Mouse (Mus musculus): ENCODE results near the gene Acsf3. TPM values are rescaled to one million over a fixed set of nuclear protein-coding genes. Genes with fewer than 3 reads are reported as not detected.
A peak's percentile ranks its signal among the peaks of the same experiment; 100 is the strongest.

Acsf3 gene
- polyA plus RNA-seq, 1 experiment from 2014 or later, result 17.1 TPM

- Histone ChIP-seq H3K4me3 (no peak overlapping the region; the same call in 1 of the 2 replicates), H3K4me1 (replicated peaks) (peaks cover 98% of the 10 kb centered on the region), H3K27me3 (0 out of 2 replicates have a peak, but pooled peaks cover 3% of the 10 kb centered on the region), H3K9me3 (no peaks in the 10 kb centered on the region), H3K27ac (replicated peaks) (peak overlapping the region; percentile 99), H3K36me3 (no peaks in the 10 kb centered on the region), H3K9ac (peak overlapping the region; percentile 64), H3K4me2 (peak overlapping the region; percentile 45)
- ATAC-seq (ENCODE audit: low read depth), result peak; percentile 54
- 12% methylated on average over 17 of the region's 17 CpGs for WGBS
Measured at GRCm38 (mm10) chr8:122745022-122745749, 30.1 kb upstream of the Acsf3 start.

GRCm38 (mm10) chr8:122745750-122746275, 29.5 kb upstream of the Acsf3 start:
- peak; percentile 78 for ATAC-seq (ENCODE audit: low read depth)
- peak overlapping the region; percentile 99 for H3K27ac ChIP-seq (replicated peaks)
- no peaks in the 10 kb centered on the region for H3K9me3 ChIP-seq
- H3K4me1 ChIP-seq (replicated peaks), result peaks cover 98% of the 10 kb centered on the region
- no peak overlapping the region; the same call in 1 of the 2 replicates for H3K4me3 ChIP-seq
- WGBS, result 6% methylated on average over 16 of the region's 16 CpGs
- peak overlapping the region; percentile 45 for H3K4me2 ChIP-seq
- no peaks in the 10 kb centered on the region for H3K36me3 ChIP-seq
- H3K9ac ChIP-seq, result peak overlapping the region; percentile 64
- H3K27me3 ChIP-seq, result 0 out of 2 replicates have a peak, but pooled peaks cover under 1% of the 10 kb centered on the region

DNA sequence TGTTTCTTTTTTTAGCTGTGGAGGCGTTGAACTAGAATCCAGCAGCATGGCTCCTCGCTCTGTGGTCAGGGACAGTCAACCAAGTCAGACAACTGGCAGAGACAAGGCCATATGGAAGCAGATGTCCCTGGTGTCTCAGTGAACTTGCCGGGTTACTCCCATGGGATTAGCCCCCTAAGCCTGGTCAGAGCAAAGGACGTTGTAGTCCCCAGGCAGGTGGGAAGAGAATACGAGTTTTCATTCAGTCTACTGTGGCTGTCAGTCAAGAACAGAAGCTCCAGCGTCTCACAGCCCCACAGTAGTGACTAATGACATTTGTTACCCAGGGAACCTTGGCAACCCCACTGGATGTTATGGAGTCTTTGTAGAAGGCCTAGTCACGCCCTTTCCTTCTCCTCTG, 28.8 kb upstream of the Acsf3 start:
- WGBS, result 24% methylated on average over 7 of the region's 7 CpGs
- H3K36me3 ChIP-seq, result no peaks in the 10 kb centered on the region
- peak overlapping the region; percentile 99 for H3K27ac ChIP-seq (replicated peaks)
- H3K9me3 ChIP-seq, result no peaks in the 10 kb centered on the region
- ATAC-seq (ENCODE audit: low read depth), result no peak
- 0 out of 2 replicates have a peak overlapping the region, but pooled peaks have one; percentile 64 for H3K9ac ChIP-seq
- H3K4me3 ChIP-seq, result no peak overlapping the region
- peak overlapping the region; percentile 45; the same call in 1 of the 2 replicates for H3K4me2 ChIP-seq
- H3K27me3 ChIP-seq, result no peaks in the 10 kb centered on the region
- H3K4me1 ChIP-seq (replicated peaks), result peaks cover 99% of the 10 kb centered on the region

DNA sequence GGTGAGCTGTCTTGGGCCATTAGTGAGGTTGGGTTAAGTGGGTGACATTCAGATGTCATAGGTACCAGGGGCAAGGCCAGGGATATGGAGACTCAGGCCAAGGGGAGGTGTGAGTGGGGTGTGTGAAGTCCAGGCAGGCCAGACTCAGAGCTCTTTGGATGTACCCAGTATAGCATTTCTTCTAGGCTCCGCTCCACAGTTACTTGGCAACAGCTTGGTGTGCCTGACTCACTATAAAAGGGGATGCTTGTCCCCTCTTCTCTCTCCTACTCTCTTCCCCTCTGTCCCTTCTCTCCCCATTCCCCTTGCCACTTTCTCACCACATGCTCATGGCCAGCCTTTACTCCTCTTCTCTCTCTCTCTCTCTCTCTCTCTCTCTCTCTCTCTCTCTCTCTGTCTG, 27.5 kb upstream of the Acsf3 start:
- Histone ChIP-seq H3K27ac (replicated peaks) (peak overlapping the region; percentile 99), H3K9ac (no peak overlapping the region), H3K4me2 (no peak overlapping the region), H3K36me3 (no peaks in the 10 kb centered on the region), H3K27me3 (no peaks in the 10 kb centered on the region), H3K9me3 (no peaks in the 10 kb centered on the region), H3K4me1 (replicated peaks) (peaks cover 97% of the 10 kb centered on the region), H3K4me3 (no peak overlapping the region)
- 93% methylated on average over 1 of the region's 1 CpGs for WGBS
- ATAC-seq (ENCODE audit: low read depth), result no peak

DNA sequence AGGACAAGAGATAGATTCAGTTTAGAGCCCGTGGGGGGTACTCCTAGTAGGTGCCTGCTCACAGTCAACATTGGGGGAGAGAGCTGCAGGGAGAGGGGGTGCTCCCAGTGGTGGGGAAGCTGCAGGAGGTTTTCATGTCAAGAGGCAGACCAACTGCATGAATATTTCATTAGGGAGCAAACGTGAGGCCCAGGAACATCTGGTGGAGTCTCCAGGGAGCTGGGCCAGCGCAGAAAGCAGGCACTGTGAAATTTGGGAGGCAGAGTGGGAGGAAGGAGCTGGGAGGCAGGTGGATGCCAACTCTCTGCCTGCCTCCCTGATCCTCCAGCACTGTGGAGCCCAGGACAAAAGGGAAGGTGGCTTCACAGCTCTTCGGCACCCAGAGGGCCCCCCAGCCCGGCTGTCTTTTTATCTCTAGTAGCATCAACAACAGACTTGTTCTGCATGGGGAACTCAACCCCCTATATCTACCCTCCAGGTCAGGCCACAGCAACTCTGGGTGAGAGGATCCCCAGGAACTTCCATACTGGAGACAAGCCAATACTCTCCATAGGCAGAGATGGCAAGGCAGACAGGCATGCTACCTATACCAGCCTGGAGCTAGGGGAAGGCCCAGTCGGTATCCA, 25.8 kb upstream of the Acsf3 start:
- peaks cover 81% of the 10 kb centered on the region for H3K4me1 ChIP-seq (replicated peaks)
- peak overlapping the region; percentile 99 for H3K27ac ChIP-seq (replicated peaks)
- no peaks in the 10 kb centered on the region for H3K27me3 ChIP-seq
- no peak overlapping the region for H3K4me3 ChIP-seq
- 33% methylated on average over 6 of the region's 6 CpGs for WGBS
- no peak for ATAC-seq (ENCODE audit: low read depth)
- no peaks in the 10 kb centered on the region for H3K9me3 ChIP-seq
- no peaks in the 10 kb centered on the region for H3K36me3 ChIP-seq
- peak overlapping the region; percentile 48 for H3K4me2 ChIP-seq
- H3K9ac ChIP-seq, result peak overlapping the region; percentile 41

DNA sequence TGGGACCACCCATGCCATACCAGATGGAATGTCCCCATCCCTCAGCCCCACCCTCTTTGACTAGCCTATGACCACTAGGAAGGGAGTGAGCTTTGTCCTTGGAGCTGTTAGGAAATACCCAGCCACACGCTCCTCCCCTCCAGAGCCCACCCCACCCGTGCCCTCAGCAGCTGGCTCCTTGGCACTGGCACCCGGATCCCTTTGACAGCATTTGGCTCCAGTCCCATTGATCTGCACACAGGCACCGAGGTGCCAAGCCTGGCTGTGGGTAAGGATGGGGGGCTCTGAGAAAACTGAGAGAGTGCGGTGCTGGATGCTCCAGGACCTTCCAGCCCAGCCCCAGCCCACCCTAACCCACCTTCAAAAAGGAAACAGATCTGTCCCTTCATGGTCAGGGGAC, 23.9 kb upstream of the Acsf3 start:
- 49% methylated on average over 5 of the region's 5 CpGs for WGBS
- Histone ChIP-seq H3K27ac (replicated peaks) (peak overlapping the region; percentile 99), H3K4me2 (peak overlapping the region; percentile 48), H3K9me3 (no peaks in the 10 kb centered on the region), H3K4me1 (replicated peaks) (peaks cover 62% of the 10 kb centered on the region), H3K9ac (peak overlapping the region; percentile 63), H3K36me3 (no peaks in the 10 kb centered on the region), H3K4me3 (peak overlapping the region; percentile 29), H3K27me3 (0 out of 2 replicates have a peak, but pooled peaks cover 7% of the 10 kb centered on the region)
- ATAC-seq (ENCODE audit: low read depth), result peak; percentile 76

DNA sequence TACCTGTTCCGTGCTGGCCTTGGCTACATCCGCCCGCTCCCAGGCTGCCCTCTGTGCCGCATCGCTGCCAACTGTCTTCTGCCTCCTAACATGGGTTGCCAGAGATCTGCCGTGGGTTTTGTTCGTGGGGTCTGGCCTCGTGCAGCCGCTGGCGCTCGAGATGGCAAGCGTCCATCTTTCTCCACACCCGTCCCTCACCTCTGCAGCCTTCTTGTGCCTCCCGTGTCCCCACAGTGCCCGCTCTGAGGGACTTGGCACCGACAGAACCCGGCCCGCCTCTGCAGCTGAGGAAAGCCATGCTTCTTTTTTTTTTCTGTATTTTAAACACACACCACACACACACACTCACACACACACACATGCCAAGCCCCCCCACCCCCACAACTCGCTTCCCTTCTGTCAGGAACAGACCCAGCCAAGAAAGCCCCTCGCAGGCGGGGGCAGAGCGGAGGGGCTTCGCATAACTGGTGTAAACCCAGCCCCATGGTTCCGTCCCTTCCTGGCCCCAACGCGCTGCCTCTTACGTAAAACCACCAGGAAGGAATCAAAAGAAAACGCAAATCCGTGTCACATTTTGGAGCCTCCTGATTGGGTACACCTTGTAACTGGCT, 23.1 kb upstream of the Acsf3 start:
- H3K36me3 ChIP-seq, result no peaks in the 10 kb centered on the region
- WGBS, result 74% methylated on average over 29 of the region's 29 CpGs
- H3K4me2 ChIP-seq, result peak overlapping the region; percentile 48
- H3K27ac ChIP-seq (replicated peaks), result peak overlapping the region; percentile 99
- peak overlapping the region; percentile 29 for H3K4me3 ChIP-seq
- peak; percentile 33; the same call in 1 of the 2 replicates for ATAC-seq (ENCODE audit: low read depth)
- H3K9me3 ChIP-seq, result no peaks in the 10 kb centered on the region
- peaks cover 12% of the 10 kb centered on the region; the same call in 1 of the 2 replicates for H3K27me3 ChIP-seq
- peaks cover 53% of the 10 kb centered on the region for H3K4me1 ChIP-seq (replicated peaks)
- H3K9ac ChIP-seq, result peak overlapping the region; percentile 63

GRCm38 (mm10) chr8:122758597-122758996, 16.7 kb upstream of the Acsf3 start:
- Histone ChIP-seq H3K9ac (no peak overlapping the region), H3K27me3 (peaks cover 12% of the 10 kb centered on the region; the same call in 1 of the 2 replicates), H3K4me1 (replicated peaks) (peaks cover 28% of the 10 kb centered on the region), H3K9me3 (no peaks in the 10 kb centered on the region), H3K36me3 (no peaks in the 10 kb centered on the region), H3K27ac (replicated peaks) (0 out of 2 replicates have a peak overlapping the region, but pooled peaks have one; percentile 65), H3K4me3 (no peak overlapping the region), H3K4me2 (no peak overlapping the region)
- no peak for ATAC-seq (ENCODE audit: low read depth)

DNA sequence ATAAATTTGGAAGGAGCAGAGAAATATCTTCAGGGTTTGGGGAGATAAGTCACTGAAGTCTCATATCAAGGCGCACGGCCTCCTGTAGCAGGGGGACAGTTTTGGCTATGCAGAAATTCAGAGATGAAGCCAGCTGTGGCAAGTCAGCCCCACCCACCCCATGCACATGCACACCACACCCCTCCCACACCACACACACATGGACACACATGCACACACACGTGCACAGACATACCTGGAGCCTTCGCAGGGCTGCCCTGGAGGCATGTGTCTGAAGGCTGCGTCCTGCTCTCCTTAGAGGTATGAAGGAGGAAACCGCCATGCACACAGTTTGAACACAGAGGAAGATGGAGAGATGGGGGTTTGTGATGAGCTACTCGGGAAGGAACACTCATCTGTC, 15.2 kb upstream of the Acsf3 start:
- no peak overlapping the region for H3K4me2 ChIP-seq
- H3K36me3 ChIP-seq, result no peaks in the 10 kb centered on the region
- ATAC-seq (ENCODE audit: low read depth), result no peak
- 74% methylated on average over 7 of the region's 7 CpGs for WGBS
- H3K9ac ChIP-seq, result no peak overlapping the region
- H3K4me3 ChIP-seq, result no peak overlapping the region
- H3K27ac ChIP-seq (replicated peaks), result 0 out of 2 replicates have a peak overlapping the region, but pooled peaks have one; percentile 3
- H3K27me3 ChIP-seq, result peaks cover 8% of the 10 kb centered on the region; the same call in 1 of the 2 replicates
- H3K9me3 ChIP-seq, result no peaks in the 10 kb centered on the region
- H3K4me1 ChIP-seq (replicated peaks), result peaks cover 28% of the 10 kb centered on the region

DNA sequence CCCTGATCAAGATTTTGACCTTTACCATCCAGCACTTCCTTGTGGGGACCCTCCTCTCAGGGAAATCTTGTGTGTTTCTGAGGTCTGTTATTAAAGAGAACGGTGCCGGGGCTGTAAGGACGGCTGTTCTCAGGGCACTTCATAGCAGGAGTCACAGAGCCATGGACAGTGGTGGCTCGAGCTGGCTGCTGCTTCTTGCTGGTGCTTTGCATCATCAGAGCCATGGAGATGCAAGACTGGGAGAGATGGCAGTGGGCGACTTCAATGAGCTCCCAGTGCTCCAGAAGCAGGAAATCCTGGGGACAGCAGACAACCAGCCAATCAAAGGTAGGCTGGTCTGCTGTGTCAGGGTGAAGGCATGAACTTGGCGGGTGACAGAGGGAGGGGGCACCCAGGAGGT, 14.2 kb upstream of the Acsf3 start:
- WGBS, result 77% methylated on average over 6 of the region's 6 CpGs
- Histone ChIP-seq H3K36me3 (no peaks in the 10 kb centered on the region), H3K27me3 (peaks cover 5% of the 10 kb centered on the region; the same call in 1 of the 2 replicates), H3K4me3 (no peak overlapping the region), H3K9ac (no peak overlapping the region), H3K4me2 (no peak overlapping the region), H3K9me3 (no peaks in the 10 kb centered on the region), H3K4me1 (replicated peaks) (peaks cover 28% of the 10 kb centered on the region), H3K27ac (replicated peaks) (no peak overlapping the region)
- ATAC-seq (ENCODE audit: low read depth), result no peak

DNA sequence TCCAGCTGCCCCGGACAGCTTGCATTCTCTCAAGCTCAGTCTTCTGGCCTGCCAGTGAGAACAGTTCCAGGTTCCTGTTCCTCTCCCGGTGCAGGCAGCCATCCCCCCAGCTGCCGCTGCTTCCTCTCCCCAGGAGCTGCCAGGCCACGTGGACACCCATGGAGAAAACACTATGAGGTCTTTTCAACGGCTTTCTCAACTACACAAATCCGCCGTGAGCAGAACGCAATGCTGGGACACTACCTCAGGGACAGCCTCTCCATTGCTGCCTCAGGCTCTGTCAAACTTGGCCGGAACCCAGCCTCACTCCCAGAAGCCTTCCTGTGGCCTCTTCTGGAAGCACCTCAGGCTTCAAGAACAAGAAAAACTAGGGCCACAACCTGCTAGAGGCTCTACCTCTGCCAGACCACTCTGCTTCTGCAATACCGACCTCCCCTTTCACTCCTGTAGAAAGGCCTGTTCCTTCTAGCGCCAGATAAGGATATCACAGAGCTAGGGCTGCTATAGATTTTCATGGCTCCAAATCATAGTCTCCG, 12.5 kb upstream of the Acsf3 start:
- ATAC-seq (ENCODE audit: low read depth), result no peak
- Histone ChIP-seq H3K4me2 (no peak overlapping the region), H3K27ac (replicated peaks) (no peak overlapping the region), H3K9me3 (no peaks in the 10 kb centered on the region), H3K4me3 (no peak overlapping the region), H3K36me3 (no peaks in the 10 kb centered on the region), H3K4me1 (replicated peaks) (peaks cover 38% of the 10 kb centered on the region), H3K27me3 (no peaks in the 10 kb centered on the region), H3K9ac (no peak overlapping the region)
- WGBS, result 45% methylated on average over 12 of the region's 12 CpGs

Measured in neural tube, embryonic 13.5 days (tissue).